Mouse (Mus musculus) liver, embryonic 13.5 days (tissue): Measurements from ENCODE around the gene Cdh12. TPM values are rescaled to one million over a fixed set of nuclear protein-coding genes. Genes with fewer than 3 reads are reported as not detected.
"Not testable (repeated sequence)": the region's sequence is repeated elsewhere in the genome, so short reads cannot be mapped to it uniquely, and the experiment has no call there.

ENCODE experiments used
- ATAC-seq: fragments of 200-750 bp; cut with Nextera tagmentation; 2 replicates; pipeline ENCODE4 v1.8.0; 2017; ENCODE audit warnings: low read depth, mild to moderate bottlenecking, moderate number of reproducible peaks, moderate library complexity
- DNase-seq: peaks from one replicate; pipeline ENCODE4 v3.0.0; 2022
- H3K27ac ChIP-seq: fragments of 300-500 bp; sonication (generic); 2 replicates; pipeline ENCODE4 v1.5.1; 2015; ENCODE audit warnings: moderate library complexity, mild to moderate bottlenecking, inconsistent platforms
- H3K27me3 ChIP-seq: fragments of 300-500 bp; sonication (generic); 2 replicates; pipeline ENCODE4 v1.6.1; 2015; ENCODE audit warnings: mild to moderate bottlenecking, inconsistent platforms
- H3K36me3 ChIP-seq: fragments of 300-500 bp; sonication (generic); 2 replicates; pipeline ENCODE4 v1.6.1; 2015; ENCODE audit warnings: mild to moderate bottlenecking, inconsistent platforms
- H3K4me1 ChIP-seq: fragments of 300-500 bp; sonication (generic); replicated peaks from 2 replicates; pipeline ENCODE4 v1.6.1; 2015; ENCODE audit warnings: inconsistent platforms
- H3K4me2 ChIP-seq: fragments of 300-500 bp; sonication (generic); 2 replicates; pipeline ENCODE4 v1.6.1; 2015; ENCODE audit warnings: inconsistent platforms, mild to moderate bottlenecking, moderate library complexity
- H3K4me3 ChIP-seq: fragments of 300-500 bp; sonication (generic); replicated peaks from 2 replicates; pipeline ENCODE4 v1.5.1; 2015; ENCODE audit warnings: mild to moderate bottlenecking, inconsistent platforms
- H3K9ac ChIP-seq: fragments of 300-500 bp; sonication (generic); 2 replicates; pipeline ENCODE4 v1.6.1; 2015; ENCODE audit warnings: mild to moderate bottlenecking, inconsistent platforms
- H3K9me3 ChIP-seq: fragments of 300-500 bp; sonication (generic); replicated peaks from 2 replicates; pipeline ENCODE4 v1.6.1; 2016; ENCODE audit warnings: inconsistent platforms
- WGBS: fragments of 180-500 bp; shearing (Covaris S2); methylation state at CpG from one replicate; pipeline ENCODE4 v1.1.7; 2015; ENCODE audit not compliant: insufficient replicate concordance; 5-methylcytosine and 5-hydroxymethylcytosine counted together
- polyA plus RNA-seq: library from polyadenylated mRNA; unstranded; fragments of >200 nt; fragmentation: Nextera tagmentation; extraction: Ambion mirVana; gene quantifications from 2 replicates; pipeline ENCODE4 v1.2.1, GENCODE M21; 2015

The Cdh12 gene
- polyA plus RNA-seq, 1 experiment from 2014 or later = not detected

DNA sequence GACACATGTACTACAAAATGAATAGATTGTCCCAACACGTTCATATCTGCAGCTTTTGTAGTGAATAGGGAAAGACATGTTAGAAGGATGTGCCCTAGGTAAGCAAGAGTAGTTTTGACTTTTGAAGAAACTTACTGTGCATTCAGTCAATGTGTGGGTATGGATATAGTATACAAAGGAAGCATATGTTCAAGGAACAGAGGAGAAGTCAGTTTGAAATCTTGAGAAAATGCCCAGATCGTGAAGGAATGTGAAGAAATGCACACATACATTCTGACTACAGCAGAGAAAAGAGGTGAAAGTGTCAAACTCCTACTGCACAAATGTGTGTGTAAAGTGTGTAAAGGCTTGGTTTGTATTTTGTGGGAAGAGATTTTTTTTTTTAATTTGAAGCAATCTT is 812.3 kb downstream of the Cdh12 start:
- H3K9ac ChIP-seq = no peak overlapping the region
- no peak for ATAC-seq
- no peaks in the 10 kb centered on the region for H3K27me3 ChIP-seq
- 58% methylated on average over 2 of the region's 2 CpGs for WGBS
- H3K4me2 ChIP-seq = no peak overlapping the region
- no peaks in the 10 kb centered on the region for H3K9me3 ChIP-seq
- no peak overlapping the region for H3K27ac ChIP-seq
- no peak overlapping the region for H3K4me3 ChIP-seq
- H3K4me1 ChIP-seq = no peaks in the 10 kb centered on the region
- no peaks in the 10 kb centered on the region for H3K36me3 ChIP-seq
- no peak for DNase-seq

DNA sequence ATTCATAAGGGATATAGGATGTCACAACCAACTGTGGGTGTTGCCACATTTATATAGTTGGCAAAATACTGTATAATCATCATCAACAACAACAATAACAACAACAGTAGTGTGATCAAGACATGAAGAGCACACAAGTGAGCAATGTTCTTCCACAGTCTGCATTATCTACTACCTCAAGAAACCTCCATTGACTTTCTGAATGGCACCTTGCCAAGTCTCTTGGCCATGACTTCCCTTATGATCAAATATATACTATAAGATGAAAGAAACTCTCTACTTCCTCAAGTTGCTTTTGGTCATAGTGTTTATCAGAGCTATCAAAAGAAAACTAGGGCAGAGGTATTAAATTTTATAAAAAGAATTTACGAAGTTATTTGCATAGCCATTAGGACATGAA is 820.8 kb downstream of the Cdh12 start:
- Histone ChIP-seq H3K4me1 (no peaks in the 10 kb centered on the region), H3K4me2 (no peak overlapping the region), H3K27me3 (no peaks in the 10 kb centered on the region), H3K4me3 (no peak overlapping the region), H3K27ac (no peak overlapping the region), H3K9me3 (no peaks in the 10 kb centered on the region), H3K36me3 (no peaks in the 10 kb centered on the region), H3K9ac (no peak overlapping the region)
- WGBS = 63% methylated on average over 1 of the region's 1 CpGs
- ATAC-seq (no peak), DNase-seq (no peak)

DNA sequence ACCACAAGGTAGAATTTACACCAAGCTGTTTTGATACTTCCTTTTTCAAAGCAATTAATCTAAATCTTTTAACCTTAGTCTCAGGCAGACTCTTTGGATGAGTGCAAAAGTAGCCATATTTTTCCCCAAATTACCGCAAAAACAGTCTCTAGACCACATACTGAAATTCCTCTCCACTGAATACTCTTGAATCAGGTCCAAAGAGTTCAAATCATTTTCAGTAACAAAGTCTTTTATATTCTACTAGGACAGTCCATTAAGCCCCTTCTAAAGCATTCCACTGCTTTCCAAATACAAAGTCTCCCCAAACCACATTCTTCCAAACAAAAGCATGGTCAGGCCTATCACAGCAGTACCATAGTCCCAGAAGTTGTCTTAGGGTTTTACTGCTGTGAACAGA is 848.0 kb downstream of the Cdh12 start:
- Histone ChIP-seq H3K36me3 (no peaks in the 10 kb centered on the region), H3K27ac (no peak overlapping the region), H3K9ac (no peak overlapping the region), H3K27me3 (no peaks in the 10 kb centered on the region), H3K4me2 (no peak overlapping the region), H3K9me3 (no peaks in the 10 kb centered on the region), H3K4me1 (no peaks in the 10 kb centered on the region), H3K4me3 (no peak overlapping the region)
- no peak for DNase-seq
- no peak for ATAC-seq
- 85% methylated on average over 1 of the region's 1 CpGs for WGBS

DNA sequence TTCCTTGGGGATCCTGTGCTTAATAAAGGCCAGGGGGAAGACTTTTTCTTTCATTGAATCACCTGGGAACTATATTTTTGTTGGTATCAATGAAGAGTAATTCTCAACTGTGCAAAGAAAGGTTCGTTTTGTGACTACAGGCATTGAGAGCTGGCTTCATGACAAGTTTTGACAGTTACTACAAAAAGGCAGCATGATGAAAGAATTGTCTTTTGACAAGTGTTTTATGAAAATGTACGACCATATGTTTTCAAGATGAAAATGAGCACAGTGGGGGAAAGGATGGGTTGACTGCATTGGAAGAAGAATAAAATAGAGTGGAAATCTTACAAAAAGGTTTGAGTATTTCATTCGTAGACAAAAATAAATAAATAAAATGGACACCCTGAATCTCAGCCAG is 866.4 kb downstream of the Cdh12 start:
- WGBS = 50% methylated on average over 3 of the region's 3 CpGs
- no peaks in the 10 kb centered on the region for H3K36me3 ChIP-seq
- no peak overlapping the region for H3K9ac ChIP-seq
- no peak for ATAC-seq
- no peak for DNase-seq
- no peak overlapping the region for H3K27ac ChIP-seq
- H3K9me3 ChIP-seq = no peaks in the 10 kb centered on the region
- H3K27me3 ChIP-seq = no peaks in the 10 kb centered on the region
- no peaks in the 10 kb centered on the region for H3K4me1 ChIP-seq
- H3K4me2 ChIP-seq = no peak overlapping the region
- no peak overlapping the region for H3K4me3 ChIP-seq

DNA sequence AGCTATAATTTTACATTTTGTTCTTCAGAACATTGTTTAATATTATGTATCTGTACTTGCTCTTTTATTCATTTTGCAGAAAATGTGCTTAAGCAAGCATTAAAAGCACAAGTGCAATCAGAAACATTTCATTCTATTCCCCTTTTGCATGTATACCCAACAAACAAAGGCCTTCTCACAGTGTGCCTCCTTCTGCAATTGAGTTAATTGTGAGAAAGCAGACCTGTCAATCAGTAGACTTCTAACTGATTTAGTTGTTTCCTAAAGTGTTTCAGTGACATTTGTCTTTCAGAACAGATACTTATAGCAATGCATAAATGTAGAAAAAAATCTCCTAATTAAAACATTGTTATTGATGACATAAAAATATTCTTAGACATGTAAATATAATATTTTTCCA is 894.8 kb downstream of the Cdh12 start:
- no peaks in the 10 kb centered on the region for H3K36me3 ChIP-seq
- no peaks in the 10 kb centered on the region for H3K27me3 ChIP-seq
- H3K4me2 ChIP-seq = no peak overlapping the region
- no peak overlapping the region for H3K4me3 ChIP-seq
- ATAC-seq (no peak), DNase-seq (no peak)
- H3K9me3 ChIP-seq = no peaks in the 10 kb centered on the region
- no peaks in the 10 kb centered on the region for H3K4me1 ChIP-seq
- no peak overlapping the region for H3K27ac ChIP-seq
- no peak overlapping the region for H3K9ac ChIP-seq

DNA sequence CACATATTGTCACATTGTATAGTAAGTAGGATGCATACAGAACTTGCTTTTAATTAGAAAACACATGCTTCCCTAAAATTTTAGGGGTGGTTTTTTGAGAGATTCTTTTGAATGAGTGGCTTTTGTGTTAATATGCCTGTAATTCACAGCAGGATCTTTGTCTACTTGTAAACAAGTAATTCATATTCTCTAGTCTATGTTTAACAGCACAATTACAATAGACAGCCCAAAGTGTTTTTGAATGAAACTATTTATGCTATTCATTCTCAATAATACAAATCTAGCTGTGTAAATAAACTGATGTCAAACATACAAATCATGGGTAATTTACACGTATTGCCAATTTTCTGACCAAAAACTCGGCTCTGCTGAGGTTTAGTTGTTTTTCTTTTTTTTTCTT is 895.3 kb downstream of the Cdh12 start:
- no peak overlapping the region for H3K9ac ChIP-seq
- WGBS = 59% methylated on average over 2 of the region's 2 CpGs

DNA sequence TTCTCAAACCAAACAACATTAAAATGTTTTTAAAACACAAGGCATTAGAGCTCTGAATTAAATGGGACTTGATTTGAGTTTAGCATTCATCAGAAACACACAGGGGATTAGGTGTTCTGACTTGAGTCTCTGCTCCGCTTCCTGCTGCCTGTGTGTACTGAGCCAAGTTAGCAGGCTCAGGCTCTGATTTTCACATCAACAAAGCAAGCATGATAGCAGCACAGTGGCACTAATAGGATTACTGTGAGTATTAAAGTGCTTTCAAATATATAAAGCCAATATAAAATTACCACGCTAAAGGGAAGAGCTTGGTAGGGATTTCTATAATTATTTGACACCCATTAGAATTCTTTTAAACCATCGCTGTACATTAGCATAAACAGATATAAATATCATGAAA is 895.7 kb downstream of the Cdh12 start:
- no peak for ATAC-seq
- Histone ChIP-seq H3K9ac (no peak overlapping the region), H3K27ac (no peak overlapping the region), H3K36me3 (no peaks in the 10 kb centered on the region), H3K4me2 (no peak overlapping the region), H3K27me3 (no peaks in the 10 kb centered on the region), H3K4me1 (no peaks in the 10 kb centered on the region), H3K4me3 (no peak overlapping the region), H3K9me3 (no peaks in the 10 kb centered on the region)
- DNase-seq = no peak
- WGBS = 62% methylated on average over 3 of the region's 3 CpGs

More for the DNA sequence above, 895.3 kb downstream of the Cdh12 start:
- H3K4me1 ChIP-seq = no peaks in the 10 kb centered on the region
- no peak for DNase-seq
- H3K27ac ChIP-seq = no peak overlapping the region
- no peak for ATAC-seq
- H3K9me3 ChIP-seq = no peaks in the 10 kb centered on the region
- H3K36me3 ChIP-seq = no peaks in the 10 kb centered on the region
- no peak overlapping the region for H3K4me2 ChIP-seq
- no peak overlapping the region for H3K4me3 ChIP-seq
- H3K27me3 ChIP-seq = no peaks in the 10 kb centered on the region

DNA sequence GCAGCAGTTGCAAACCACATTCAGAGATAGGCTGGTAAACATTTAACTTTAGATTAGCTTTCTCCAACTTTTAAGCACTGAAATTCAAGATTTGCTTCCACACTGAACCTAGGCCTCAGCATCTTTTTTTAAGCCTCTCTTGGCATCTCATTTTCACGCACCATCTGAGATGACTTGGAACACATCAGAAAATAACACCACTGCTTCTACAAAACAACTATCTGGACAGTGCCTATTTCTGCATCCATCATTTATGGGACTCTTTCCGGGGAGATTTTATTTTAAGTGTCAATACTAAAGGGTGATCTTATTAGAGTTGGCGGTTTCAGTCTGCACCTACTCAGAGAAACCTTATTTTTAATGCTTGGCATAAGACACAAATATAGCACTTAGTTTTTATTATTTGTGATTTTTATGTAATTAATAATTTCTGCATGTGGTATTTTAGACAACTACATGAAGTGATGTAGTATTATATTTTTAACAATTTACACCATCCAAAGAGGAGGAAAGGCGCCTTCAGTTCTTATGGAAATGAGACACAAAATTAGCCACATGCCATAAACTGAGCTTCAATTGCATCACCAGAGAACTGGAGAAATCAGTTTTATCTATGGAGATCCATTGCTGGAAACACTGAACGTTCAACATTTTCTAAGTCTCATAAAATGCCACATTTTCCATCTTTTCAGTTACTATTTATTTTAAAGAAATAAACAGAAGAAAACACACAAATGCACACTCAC is 906.5 kb downstream of the Cdh12 start:
- no peak overlapping the region for H3K4me2 ChIP-seq
- no peaks in the 10 kb centered on the region for H3K27me3 ChIP-seq
- H3K9me3 ChIP-seq = no peaks in the 10 kb centered on the region
- no peak for DNase-seq
- no peaks in the 10 kb centered on the region for H3K4me1 ChIP-seq
- no peaks in the 10 kb centered on the region for H3K36me3 ChIP-seq
- 65% methylated on average over 5 of the region's 5 CpGs for WGBS
- no peak overlapping the region for H3K27ac ChIP-seq
- no peak overlapping the region for H3K9ac ChIP-seq
- no peak for ATAC-seq
- H3K4me3 ChIP-seq = no peak overlapping the region

DNA sequence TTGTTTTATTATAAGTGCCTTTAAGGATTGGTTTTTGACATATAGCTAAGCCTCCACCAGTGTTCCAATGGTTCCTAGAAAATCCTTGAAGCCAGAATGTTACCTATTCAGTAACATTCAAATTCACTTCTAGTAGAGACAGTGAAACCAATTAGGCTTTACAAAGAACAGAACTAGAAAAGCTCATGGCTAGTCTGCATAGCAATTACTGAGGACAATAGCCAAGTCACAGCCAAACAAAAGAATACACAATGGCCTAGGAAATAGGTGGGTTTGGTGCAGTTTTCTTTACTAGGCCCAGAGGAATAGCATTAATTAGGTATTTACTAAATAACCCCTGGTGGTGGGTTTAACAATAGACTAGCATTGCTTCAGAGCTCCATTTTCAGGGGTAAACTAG is 917.3 kb downstream of the Cdh12 start:
- ATAC-seq = no peak
- no peak overlapping the region for H3K9ac ChIP-seq
- no peak overlapping the region for H3K27ac ChIP-seq
- no peak for DNase-seq
- no peaks in the 10 kb centered on the region for H3K9me3 ChIP-seq
- no peaks in the 10 kb centered on the region for H3K27me3 ChIP-seq
- H3K4me2 ChIP-seq = no peak overlapping the region
- no peaks in the 10 kb centered on the region for H3K4me1 ChIP-seq
- H3K36me3 ChIP-seq = no peaks in the 10 kb centered on the region
- H3K4me3 ChIP-seq = no peak overlapping the region

DNA sequence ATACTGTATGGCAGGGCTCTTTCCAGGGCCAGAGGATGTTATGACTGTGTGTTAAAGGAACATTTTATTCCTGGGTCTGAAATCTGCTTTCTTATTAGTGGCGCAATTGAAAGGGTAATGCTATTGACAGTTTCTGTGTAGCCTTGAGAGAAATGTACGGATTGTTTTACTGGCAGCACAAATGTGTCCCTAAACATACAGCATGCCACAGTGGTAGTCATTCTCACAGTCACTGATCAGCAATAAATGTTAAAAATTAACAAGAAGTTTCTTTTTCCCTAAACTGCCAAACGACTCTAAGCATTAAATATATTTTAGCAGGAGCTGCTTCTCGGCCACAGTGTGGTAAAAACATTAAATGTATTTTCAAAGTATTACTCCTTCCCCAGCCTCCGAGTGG is 926.4 kb downstream of the Cdh12 start:
- Histone ChIP-seq H3K27ac (no peak overlapping the region), H3K4me2 (no peak overlapping the region), H3K27me3 (no peaks in the 10 kb centered on the region), H3K36me3 (no peaks in the 10 kb centered on the region), H3K4me3 (no peak overlapping the region), H3K9me3 (no peaks in the 10 kb centered on the region), H3K4me1 (no peaks in the 10 kb centered on the region), H3K9ac (no peak overlapping the region)
- 63% methylated on average over 5 of the region's 5 CpGs for WGBS
- DNase-seq (no peak), ATAC-seq (no peak)

DNA sequence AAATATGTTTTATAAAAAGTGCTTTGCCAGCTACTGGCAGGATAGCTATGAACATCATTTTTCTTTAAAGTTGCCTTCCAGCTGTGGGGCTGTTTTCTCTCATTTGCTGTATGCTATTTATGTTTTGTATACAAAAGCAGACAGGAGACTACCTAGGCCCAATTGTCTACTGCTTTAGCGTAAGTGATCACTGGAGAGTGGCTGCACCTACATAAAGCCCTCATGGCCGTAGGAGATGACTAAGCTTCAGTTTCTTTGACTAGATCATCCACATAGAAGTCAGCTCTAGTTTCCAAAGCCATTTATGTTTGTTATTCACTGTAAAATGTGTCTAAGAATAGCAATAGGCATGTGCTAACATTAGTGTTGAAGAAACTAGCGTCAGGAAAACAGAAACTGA is 926.8 kb downstream of the Cdh12 start:
- no peak overlapping the region for H3K9ac ChIP-seq
- H3K27ac ChIP-seq = no peak overlapping the region
- no peak for DNase-seq
- no peaks in the 10 kb centered on the region for H3K4me1 ChIP-seq
- WGBS = 62% methylated on average over 3 of the region's 3 CpGs
- H3K27me3 ChIP-seq = no peaks in the 10 kb centered on the region
- no peak for ATAC-seq
- H3K9me3 ChIP-seq = no peaks in the 10 kb centered on the region
- H3K4me2 ChIP-seq = no peak overlapping the region
- no peak overlapping the region for H3K4me3 ChIP-seq
- no peaks in the 10 kb centered on the region for H3K36me3 ChIP-seq

DNA sequence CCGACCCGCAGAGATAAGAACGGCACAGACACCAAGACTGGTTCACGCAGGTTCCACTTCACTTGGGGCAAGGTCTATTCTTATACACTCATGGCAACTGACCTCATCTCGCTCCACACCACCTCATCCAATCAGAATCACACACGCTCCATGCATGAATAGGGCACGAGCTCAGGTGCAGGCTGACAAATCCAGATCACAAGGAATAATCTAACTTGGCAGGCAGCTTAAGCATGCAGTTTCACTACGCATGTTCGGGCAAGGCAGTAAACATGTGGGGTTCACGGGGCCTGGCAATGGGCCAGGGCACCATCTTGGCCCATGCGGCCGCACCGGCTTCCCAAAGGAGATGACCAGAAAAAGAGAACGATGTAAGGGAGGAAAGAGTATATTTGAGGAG is 942.4 kb downstream of the Cdh12 start:
- WGBS = 77% methylated on average over 14 of the region's 14 CpGs
- H3K36me3 ChIP-seq, H3K9me3 ChIP-seq, H3K4me3 ChIP-seq, H3K27me3 ChIP-seq, H3K4me1 ChIP-seq, DNase-seq, ATAC-seq, H3K9ac ChIP-seq, H3K27ac ChIP-seq, H3K4me2 ChIP-seq: not testable (repeated sequence)
